Mouse (Mus musculus) bone marrow macrophage, adult 2 months (primary cell): ENCODE results near the gene Phactr2.

Experiments
- CTCF ChIP-seq: IDR thresholded peaks from 2 replicates; pipeline ENCODE4 v1.5.1; 2012; ENCODE audit warnings: low read depth, mild to moderate bottlenecking, low read length, moderate library complexity
- POLR2A ChIP-seq: IDR thresholded peaks from 2 replicates; pipeline ENCODE4 v1.6.1; 2012; ENCODE audit warnings: mild to moderate bottlenecking, low read depth, low read length, borderline replicate concordance

GRCm38 (mm10) chr10:13332985-13333384 lies 141.2 kb downstream of the Phactr2 start:
- TF ChIP-seq POLR2A (no peak), CTCF (no peak)
